Mouse (Mus musculus) thymus, adult 18-20 months (tissue): Measurements from ENCODE around the gene Grin2a.

Experiments used
- DNase-seq, 2 experiments: peaks; one replicate each; pipeline ENCODE4 v3.0.0; 2022; ENCODE audit warnings: mixed read lengths in 2 of 2

Grin2a gene

DNA sequence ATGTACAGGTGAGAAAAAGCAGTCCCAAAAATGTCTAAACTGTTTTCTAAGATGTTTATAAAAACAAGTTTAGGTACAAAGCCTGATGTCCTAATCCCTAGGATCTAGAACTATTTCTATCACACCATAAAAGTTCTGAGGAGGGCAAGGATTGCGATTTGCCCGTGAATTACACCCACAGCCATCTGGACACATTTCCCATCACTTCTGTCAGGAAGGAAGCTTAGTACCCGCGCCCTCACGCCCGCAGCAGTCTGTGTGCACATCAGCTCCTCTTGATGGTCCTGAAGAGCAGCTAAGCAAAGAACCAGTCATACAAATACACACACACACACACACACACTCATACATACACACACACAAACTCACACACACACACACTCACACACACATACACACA, 252.9 kb downstream of the Grin2a start:
- DNase-seq: no peak

DNA sequence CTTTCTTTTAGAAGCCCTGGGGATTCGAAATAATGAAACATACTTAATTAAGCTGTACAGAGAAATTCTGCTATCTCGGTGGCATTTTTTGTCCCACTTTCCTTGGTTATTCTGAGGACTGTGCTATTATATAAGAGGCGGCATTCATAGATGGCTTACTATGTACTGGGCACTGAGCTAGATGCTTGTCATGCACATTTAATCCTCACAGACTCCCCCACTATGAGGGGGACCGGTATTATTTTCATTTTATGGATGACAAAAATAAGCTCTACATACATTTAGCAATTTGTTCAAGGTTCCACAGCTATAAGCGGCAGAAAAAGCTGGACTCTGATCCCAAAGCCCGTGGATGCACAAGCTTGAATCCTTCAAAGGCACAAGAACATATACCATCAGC, 256.7 kb downstream of the Grin2a start:
- no peak for DNase-seq

DNA sequence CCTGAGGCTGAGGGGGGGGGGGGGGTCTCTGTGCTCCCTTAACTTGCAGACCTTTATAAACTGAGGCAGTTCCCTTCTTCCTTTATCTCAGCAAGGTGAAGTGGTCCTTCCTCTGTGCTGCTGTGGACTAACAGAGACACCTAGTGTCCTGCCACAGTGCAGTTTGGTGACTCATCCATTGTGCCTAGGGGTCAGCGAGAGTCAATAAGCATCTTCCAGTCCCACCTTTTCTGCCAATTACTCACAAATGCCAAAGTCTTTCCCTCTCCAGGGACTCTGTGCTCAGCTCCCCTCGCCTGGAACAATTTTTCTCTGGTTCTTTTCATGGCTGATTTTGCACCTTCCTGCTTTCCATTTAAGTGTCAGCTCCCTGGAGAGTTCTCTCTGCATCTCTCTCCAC, 258.2 kb downstream of the Grin2a start:
- no peak for DNase-seq

GRCm38 (mm10) chr16:9735365-9736080, 259.8 kb downstream of the Grin2a start:
- DNase-seq: no peak

GRCm38 (mm10) chr16:9727603-9728002, 267.8 kb downstream of the Grin2a start:
- no peak for DNase-seq

- DNase-seq: no peak
These were observed 269.7 kb downstream of the Grin2a start for GRCm38 (mm10) chr16:9725578-9726113.

DNA sequence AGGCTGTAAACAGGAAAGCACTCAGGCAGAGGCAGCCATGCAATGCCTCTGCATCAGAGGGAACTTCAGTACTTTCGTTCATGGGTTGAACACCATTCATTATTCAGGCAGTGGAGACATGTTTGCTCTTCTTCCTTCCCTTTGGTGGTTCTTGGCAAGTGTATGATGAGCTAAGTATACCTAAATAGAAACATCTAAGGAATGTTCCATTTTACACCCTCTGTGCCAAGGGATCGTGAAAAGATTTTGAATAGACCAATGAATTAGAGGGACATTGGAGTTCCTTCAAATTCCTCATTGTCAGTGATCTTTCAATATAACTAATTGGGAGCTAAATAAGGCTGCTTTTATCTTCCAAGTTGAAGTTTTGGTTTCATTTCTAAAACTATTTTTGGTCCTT, 284.0 kb downstream of the Grin2a start:
- DNase-seq: no peak

DNA sequence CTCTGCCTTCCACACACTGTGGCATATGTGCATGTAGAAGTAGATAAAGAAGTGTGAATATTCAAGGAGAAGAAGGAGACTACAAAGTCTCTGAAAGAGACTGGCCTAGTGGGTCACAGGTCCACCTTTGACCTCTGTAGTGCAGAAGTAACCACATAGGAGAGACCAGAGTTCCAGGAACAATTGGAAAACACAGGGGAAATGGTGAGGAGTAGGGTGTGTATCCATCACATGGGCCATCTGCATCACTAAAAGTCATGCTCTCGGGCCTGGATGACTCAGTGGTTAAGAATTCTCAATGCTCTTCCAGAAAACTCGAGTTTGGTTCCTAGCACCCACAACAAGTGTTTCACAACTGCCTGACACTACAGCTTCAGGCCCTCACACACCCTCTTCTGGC, 285.4 kb downstream of the Grin2a start:
- DNase-seq: no peak

DNA sequence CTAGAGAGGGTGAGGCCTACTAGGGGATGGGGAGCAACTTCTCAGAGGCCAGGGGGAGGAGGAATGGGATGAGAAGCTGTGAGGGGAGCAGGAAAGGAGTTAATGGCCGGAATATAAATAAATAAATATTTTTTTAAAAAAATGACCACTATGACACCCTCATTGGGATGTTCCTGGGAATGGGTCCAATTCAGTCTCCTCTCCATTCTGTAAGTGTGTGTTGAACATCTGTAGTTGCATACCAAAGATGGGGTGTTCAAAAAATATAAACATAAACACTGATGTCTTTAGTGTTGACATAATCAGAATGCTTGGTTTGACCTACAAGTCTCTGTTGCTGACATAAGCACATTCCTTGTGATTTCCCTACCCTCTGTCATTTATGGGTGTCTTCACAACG, 298.2 kb downstream of the Grin2a start:
- DNase-seq: no peak

- DNase-seq: no peak
These were observed 301.3 kb downstream of the Grin2a start for GRCm38 (mm10) chr16:9694081-9694480.

DNA sequence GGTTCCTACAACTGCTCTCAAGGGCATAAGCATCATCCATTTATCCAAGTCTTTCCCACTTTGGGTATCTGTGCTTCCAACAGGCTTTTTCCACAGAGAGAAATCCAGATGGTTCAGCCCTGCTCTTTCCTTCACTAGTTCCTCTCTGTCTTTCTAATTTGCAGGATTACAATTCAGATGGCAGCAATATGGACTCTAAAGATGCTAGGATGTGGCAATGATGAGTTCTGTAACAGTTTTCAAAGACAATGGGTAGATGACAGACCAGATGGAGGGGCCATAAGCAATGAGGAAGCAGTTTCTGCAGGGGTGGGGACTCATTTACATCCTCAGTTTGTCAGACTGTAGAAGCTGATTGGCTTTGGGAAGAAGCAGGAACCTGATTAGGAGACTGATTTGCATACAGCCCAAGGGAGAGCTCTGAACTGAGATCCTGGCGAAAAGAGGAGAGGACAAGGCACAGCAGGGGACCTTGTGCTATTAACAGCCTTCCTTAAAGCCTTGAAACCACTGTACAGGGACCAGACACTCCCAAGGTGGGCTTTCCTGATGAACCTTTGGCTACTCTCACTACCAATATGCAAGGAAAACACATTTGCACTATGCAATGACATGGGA, 306.7 kb downstream of the Grin2a start:
- no peak for DNase-seq

DNA sequence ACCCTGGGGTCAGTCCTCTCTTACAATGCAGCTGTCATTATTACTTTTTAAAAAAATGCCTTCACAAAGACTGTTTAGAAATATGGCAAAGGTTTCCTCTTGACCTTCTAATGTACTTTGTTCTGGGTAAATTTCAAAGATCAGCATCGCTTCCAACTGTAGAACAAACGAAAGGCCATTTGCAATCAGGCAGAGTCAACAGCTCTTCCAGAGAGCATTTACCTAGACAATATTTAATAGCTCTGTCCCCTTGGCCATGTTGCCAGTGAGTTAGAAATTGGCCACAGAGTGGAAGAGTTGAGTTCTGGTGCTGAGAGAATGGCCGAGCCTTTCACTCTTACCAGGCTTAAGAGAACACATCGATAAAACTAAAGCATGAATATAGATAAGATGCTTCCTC, 314.8 kb downstream of the Grin2a start:
- no peak for DNase-seq

DNA sequence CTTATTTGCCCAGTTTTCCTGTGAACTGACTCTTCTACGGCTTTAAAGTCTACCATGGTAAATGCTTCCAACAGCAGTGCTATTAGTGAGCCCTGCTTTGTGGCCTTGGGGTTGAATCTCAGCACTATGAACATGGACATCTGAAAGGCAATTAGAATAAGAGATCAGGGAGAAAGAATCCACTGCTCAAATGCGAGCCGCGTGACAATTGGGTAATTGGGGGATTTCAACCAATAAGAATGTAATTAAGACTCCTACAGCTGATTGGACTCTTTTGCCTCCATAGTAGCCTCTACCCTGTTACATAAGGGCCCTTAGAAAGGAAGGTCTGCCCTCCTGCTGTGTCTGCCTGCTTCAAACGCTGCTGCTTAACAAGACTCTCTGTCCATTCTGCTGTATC, 315.4 kb downstream of the Grin2a start:
- DNase-seq: no peak

DNA sequence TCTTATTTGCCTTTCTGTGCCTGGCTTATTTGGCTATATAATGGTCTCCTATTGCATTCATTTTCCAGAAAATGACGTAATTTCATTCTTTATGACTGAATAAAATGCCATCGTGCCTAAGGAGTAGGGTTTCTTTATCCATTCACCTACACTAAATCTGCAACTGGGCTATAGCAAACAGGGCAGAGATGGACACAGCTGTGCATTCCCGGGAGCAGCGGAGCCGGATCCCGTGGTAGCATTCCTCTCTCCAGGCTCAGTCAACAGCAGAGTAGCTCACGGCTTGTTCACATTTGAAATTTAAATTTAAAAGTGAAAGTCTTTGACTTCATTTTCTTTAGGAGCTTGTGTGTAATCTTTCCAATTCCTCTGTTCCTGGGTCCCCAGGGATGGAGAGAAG, 316.6 kb downstream of the Grin2a start:
- no peak for DNase-seq

DNA sequence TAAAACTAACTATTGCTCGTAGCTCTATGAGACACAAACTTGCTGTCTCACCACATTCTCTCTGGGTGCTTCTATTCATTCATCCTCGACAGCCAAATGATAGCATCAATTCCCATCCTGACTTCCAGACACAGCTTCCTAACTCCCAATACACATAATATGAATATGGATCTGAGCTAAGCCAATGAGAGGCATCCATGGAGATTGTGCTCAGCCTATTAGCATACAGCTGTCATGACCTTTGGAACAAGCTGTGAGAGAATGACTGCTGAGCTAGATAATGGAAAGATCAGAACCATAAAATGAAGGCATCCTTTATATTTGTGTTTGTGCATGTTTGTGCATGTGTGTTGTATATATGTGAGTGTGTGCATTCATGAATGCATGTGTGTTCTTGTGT, 323.0 kb downstream of the Grin2a start:
- DNase-seq: no peak

DNA sequence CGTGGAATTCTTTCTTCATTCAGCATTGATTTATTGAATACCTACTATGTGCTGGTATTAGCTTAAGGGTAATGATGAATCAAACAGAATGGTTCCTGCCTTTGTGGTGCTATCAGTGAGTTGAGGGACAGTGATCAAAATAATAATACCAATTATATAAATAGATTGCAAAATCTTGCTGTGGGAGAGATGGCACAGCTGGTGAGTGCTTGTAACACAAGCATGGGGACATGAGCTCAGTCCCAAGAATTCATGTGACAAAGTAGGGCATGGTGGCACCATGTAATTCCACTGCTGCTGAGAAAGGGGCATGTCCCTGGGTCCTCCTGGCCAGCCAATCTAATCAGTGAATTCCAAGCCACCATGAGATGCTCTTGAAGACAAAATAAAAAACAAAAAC, 324.1 kb downstream of the Grin2a start:
- DNase-seq: no peak

DNA sequence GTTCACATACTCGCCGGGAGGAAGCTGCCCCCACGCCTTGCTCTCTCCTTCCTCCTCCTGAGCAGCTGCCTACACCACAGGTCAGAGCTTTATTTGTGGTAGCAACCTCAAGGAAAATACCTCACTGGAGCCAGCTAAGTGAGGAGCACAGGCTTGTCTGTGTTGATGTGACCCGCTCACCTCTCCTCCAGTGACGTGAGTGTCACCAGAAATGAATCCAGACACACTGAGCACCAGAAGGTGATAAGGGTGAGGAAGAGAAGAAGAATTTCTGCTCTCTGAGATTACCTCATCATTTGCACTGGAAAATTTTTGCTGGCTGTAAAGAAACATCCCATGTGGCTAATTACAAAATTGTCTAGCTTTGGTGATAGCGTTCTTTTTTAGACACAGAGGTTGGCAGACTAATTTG, 324.6 kb downstream of the Grin2a start:
- DNase-seq: no peak

GRCm38 (mm10) chr16:9665896-9666295, 329.5 kb downstream of the Grin2a start:
- DNase-seq: no peak

DNA sequence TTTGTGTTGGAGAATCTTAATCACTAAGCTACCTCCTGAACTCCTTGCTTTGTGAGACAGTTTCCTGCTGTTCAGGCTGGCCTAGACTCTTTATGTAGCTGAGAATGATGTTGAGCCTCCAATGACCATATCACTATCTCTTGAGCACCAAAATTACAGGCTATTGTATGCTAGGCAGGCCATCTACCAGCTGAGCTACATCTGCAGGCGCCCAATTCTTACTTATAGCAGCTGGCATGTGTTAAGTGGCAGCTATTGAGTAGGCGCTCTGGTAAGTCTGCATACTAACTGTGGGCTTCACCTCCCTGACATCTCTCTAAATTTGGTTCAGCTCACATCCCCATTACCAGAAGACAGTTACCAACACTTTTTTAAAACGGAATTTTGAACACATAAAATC, 331.3 kb downstream of the Grin2a start:
- no peak for DNase-seq

GRCm38 (mm10) chr16:9663508-9663907, 331.9 kb downstream of the Grin2a start:
- no peak for DNase-seq

GRCm38 (mm10) chr16:9625652-9626444, 369.5 kb downstream of the Grin2a start:
- DNase-seq: no peak

- no peak for DNase-seq
These were observed 371.0 kb downstream of the Grin2a start for GRCm38 (mm10) chr16:9624346-9624745.

DNA sequence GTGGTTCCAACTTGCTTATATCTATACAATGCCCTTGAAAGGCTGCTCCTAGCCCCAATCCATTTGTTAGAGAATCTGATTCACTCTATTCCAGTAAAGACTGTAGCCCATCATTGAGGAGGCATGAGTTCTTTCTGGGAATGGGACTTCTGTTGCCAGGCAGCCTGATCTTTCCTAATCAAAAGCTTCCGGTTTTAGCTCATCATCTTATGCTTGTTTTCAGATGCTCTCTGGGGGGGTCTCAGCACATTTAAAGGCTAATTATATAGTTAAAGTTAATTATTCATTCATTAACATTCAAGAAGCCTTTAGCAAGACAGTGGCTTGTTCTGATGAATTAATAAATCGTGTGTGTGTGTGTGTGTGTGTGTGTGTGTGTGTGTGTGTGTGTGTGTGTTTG, 377.2 kb downstream of the Grin2a start:
- no peak for DNase-seq

DNA sequence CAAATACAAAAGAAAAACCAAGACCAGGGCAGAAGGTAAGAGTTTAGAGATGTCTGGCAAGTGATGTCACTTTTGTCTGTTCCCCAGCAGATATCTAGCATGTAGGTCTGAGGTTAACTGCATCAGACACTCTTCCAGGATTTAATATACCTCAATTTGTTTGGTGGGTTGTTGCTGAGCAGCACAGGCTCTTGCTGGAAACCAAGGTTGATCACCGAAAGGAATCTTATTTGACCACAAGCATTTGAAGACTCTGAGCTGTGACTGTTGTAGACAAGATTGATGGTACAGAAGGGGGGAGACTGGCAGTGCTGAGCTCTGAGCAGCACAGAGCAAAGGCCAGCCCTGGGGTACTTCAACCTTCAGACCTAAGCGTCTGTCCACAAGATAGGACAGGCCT, 378.1 kb downstream of the Grin2a start:
- no peak for DNase-seq
